Mouse (Mus musculus) fibroblast of lung, adult 2 months (primary cell): ENCODE measurements around the gene Oxct2a.
"Not testable (repeated sequence)": the region's sequence is repeated elsewhere in the genome, so short reads cannot be mapped to it uniquely, and the experiment has no call there.

Experiments used
- DNase-seq: peaks from one replicate; pipeline ENCODE4 v3.0.0-alpha.2; 2011; ENCODE audit warnings: low read depth

Oxct2a gene

GRCm38 (mm10) chr4:123311845-123312244 lies 11.6 kb downstream of the Oxct2a start:
- no peak for DNase-seq

GRCm38 (mm10) chr4:123308292-123308691 lies 15.1 kb downstream of the Oxct2a start:
- no peak for DNase-seq

- DNase-seq = no peak
These were observed 16.4 kb downstream of the Oxct2a start for GRCm38 (mm10) chr4:123306999-123307398.

GRCm38 (mm10) chr4:123305789-123306188 lies 17.6 kb downstream of the Oxct2a start:
- DNase-seq = no peak

GRCm38 (mm10) chr4:123298980-123299670 lies 24.3 kb downstream of the Oxct2a start:
- no peak for DNase-seq

- DNase-seq = no peak
These were observed 25.2 kb downstream of the Oxct2a start for GRCm38 (mm10) chr4:123298226-123298625.

- DNase-seq = no peak
These were observed 26.1 kb downstream of the Oxct2a start for GRCm38 (mm10) chr4:123297195-123297960.

GRCm38 (mm10) chr4:123296148-123296534 lies 27.3 kb downstream of the Oxct2a start:
- no peak for DNase-seq

GRCm38 (mm10) chr4:123295516-123296147 lies 27.8 kb downstream of the Oxct2a start:
- no peak for DNase-seq

GRCm38 (mm10) chr4:123295026-123295425 lies 28.4 kb downstream of the Oxct2a start:
- not testable (repeated sequence) for DNase-seq

- DNase-seq = no peak
These were observed 29.6 kb downstream of the Oxct2a start for GRCm38 (mm10) chr4:123293661-123294443.

- DNase-seq = no peak
These were observed 30.4 kb downstream of the Oxct2a start for GRCm38 (mm10) chr4:123292989-123293388.

GRCm38 (mm10) chr4:123292390-123292789 lies 31.0 kb downstream of the Oxct2a start:
- no peak for DNase-seq

GRCm38 (mm10) chr4:123289038-123289437 lies 34.4 kb downstream of the Oxct2a start:
- no peak for DNase-seq

GRCm38 (mm10) chr4:123286790-123287189 lies 36.6 kb downstream of the Oxct2a start:
- no peak for DNase-seq

GRCm38 (mm10) chr4:123284731-123285624 lies 38.5 kb downstream of the Oxct2a start:
- no peak for DNase-seq

GRCm38 (mm10) chr4:123283675-123284064 lies 39.8 kb downstream of the Oxct2a start:
- not testable (repeated sequence) for DNase-seq

GRCm38 (mm10) chr4:123282915-123283674 lies 40.3 kb downstream of the Oxct2a start:
- not testable (repeated sequence) for DNase-seq

GRCm38 (mm10) chr4:123282500-123282899 lies 40.9 kb downstream of the Oxct2a start:
- DNase-seq = peak; percentile 70

GRCm38 (mm10) chr4:123280117-123280516 lies 43.3 kb downstream of the Oxct2a start:
- DNase-seq = no peak
